Mouse (Mus musculus) C2C12 (cell line): ENCODE measurements around the gene Raver2.

Source experiments
- CTCF ChIP-seq: IDR thresholded peaks from one replicate; pipeline ENCODE4 v1.5.1; 2011; ENCODE audit not compliant: control insufficient read depth, insufficient read depth, insufficient read length
- FOSL1 ChIP-seq: IDR thresholded peaks from one replicate; pipeline ENCODE4 v1.8.0; 2011; ENCODE audit warnings: mild to moderate bottlenecking, low read length; ENCODE audit not compliant: poor library complexity, insufficient read depth, severe bottlenecking
- MYOG ChIP-seq: IDR thresholded peaks from one replicate; pipeline ENCODE4 v1.6.1; 2011; ENCODE audit not compliant: control insufficient read depth, insufficient read length; ENCODE audit errors: extremely low read depth

GRCm38 (mm10) chr4:101043691-101044090 lies 25.1 kb upstream of the Raver2 start:
- TF ChIP-seq CTCF (no peak), MYOG (no peak), FOSL1 (no peak)
